Mouse (Mus musculus) hindbrain, embryonic 15.5 days (tissue): ENCODE results near the gene Rarg. TPM values are rescaled to one million over a fixed set of nuclear protein-coding genes. Genes with fewer than 3 reads are reported as not detected.

ENCODE experiments used
- ATAC-seq: fragments of 200-750 bp; cut with Nextera tagmentation; 2 replicates; pipeline ENCODE4 v1.8.0; 2017; ENCODE audit warnings: low read depth, moderate number of reproducible peaks, moderate TSS enrichment; ENCODE audit not compliant: low FRiP score
- H3K27ac ChIP-seq: fragments of 300-500 bp; sonication (generic); replicated peaks from 2 replicates; pipeline ENCODE4 v1.5.1; 2015; ENCODE audit warnings: mild to moderate bottlenecking, inconsistent platforms
- H3K27me3 ChIP-seq: fragments of 300-500 bp; sonication (generic); 2 replicates; pipeline ENCODE4 v1.6.1; 2015; ENCODE audit warnings: control low read depth, inconsistent platforms
- H3K36me3 ChIP-seq: fragments of 300-500 bp; sonication (generic); 2 replicates; pipeline ENCODE4 v1.6.1; 2015; ENCODE audit warnings: control low read depth, inconsistent platforms
- H3K4me1 ChIP-seq: fragments of 300-500 bp; sonication (generic); replicated peaks from 2 replicates; pipeline ENCODE4 v1.6.1; 2015; ENCODE audit warnings: control low read depth, inconsistent platforms
- H3K4me2 ChIP-seq: fragments of 300-500 bp; sonication (generic); 2 replicates; pipeline ENCODE4 v1.6.1; 2015; ENCODE audit warnings: moderate library complexity, mild to moderate bottlenecking, inconsistent platforms
- H3K4me3 ChIP-seq: fragments of 300-500 bp; sonication (generic); 2 replicates; pipeline ENCODE4 v1.5.1; 2015; ENCODE audit warnings: mild to moderate bottlenecking, inconsistent platforms
- H3K9ac ChIP-seq: fragments of 300-500 bp; sonication (generic); 2 replicates; pipeline ENCODE4 v1.6.1; 2015; ENCODE audit warnings: inconsistent platforms
- H3K9me3 ChIP-seq: fragments of 300-500 bp; sonication (generic); 2 replicates; pipeline ENCODE4 v1.6.1; 2016; ENCODE audit warnings: control low read depth, inconsistent platforms
- WGBS: fragments of 180-500 bp; shearing (Covaris S2); methylation state at CpG from one replicate; pipeline ENCODE4 v1.1.7; 2015; 5-methylcytosine and 5-hydroxymethylcytosine counted together
- polyA plus RNA-seq: library from polyadenylated mRNA; unstranded; fragments of >200 nt; fragmentation: Nextera tagmentation; extraction: Ambion mirVana; gene quantifications from 2 replicates; pipeline ENCODE4 v1.2.1, GENCODE M21; 2015

Gene Rarg
- polyA plus RNA-seq, 1 experiment from 2014 or later, result 5.8 TPM

- H3K4me1 ChIP-seq, result peaks cover 48% of the 10 kb centered on the region
- no peaks in the 10 kb centered on the region for H3K9me3 ChIP-seq
- peak overlapping the region; percentile 97 for H3K4me2 ChIP-seq
- no peak for ATAC-seq
- no peaks in the 10 kb centered on the region for H3K36me3 ChIP-seq
- H3K27me3 ChIP-seq, result peaks cover 35% of the 10 kb centered on the region
- no peak overlapping the region for H3K9ac ChIP-seq
- peak overlapping the region; percentile 13 for H3K4me3 ChIP-seq
- no peak overlapping the region for H3K27ac ChIP-seq
- WGBS, result 14% methylated on average over 22 of the region's 22 CpGs
These were observed 13.8 kb downstream of the Rarg start for GRCm38 (mm10) chr15:102243229-102244190.

- Histone ChIP-seq H3K27me3 (peaks cover 32% of the 10 kb centered on the region), H3K36me3 (no peaks in the 10 kb centered on the region), H3K4me1 (peaks cover 42% of the 10 kb centered on the region), H3K9me3 (no peaks in the 10 kb centered on the region), H3K4me2 (peak overlapping the region; percentile 97; the same call in 1 of the 2 replicates), H3K9ac (no peak overlapping the region), H3K27ac (no peak overlapping the region), H3K4me3 (no peak overlapping the region)
- no peak for ATAC-seq
- WGBS, result 38% methylated on average over 12 of the region's 12 CpGs
These were observed 14.7 kb downstream of the Rarg start for GRCm38 (mm10) chr15:102242404-102243228.

GRCm38 (mm10) chr15:102240607-102241006, 16.7 kb downstream of the Rarg start:
- Histone ChIP-seq H3K4me1 (peaks cover 26% of the 10 kb centered on the region), H3K4me3 (no peak overlapping the region), H3K27me3 (peaks cover 32% of the 10 kb centered on the region), H3K4me2 (no peak overlapping the region), H3K36me3 (no peaks in the 10 kb centered on the region), H3K9me3 (no peaks in the 10 kb centered on the region), H3K27ac (no peak overlapping the region), H3K9ac (no peak overlapping the region)
- WGBS, result 87% methylated on average over 4 of the region's 4 CpGs
- no peak for ATAC-seq

GRCm38 (mm10) chr15:102239851-102240250, 17.5 kb downstream of the Rarg start:
- Histone ChIP-seq H3K27me3 (peaks cover 26% of the 10 kb centered on the region), H3K4me3 (no peak overlapping the region), H3K4me2 (no peak overlapping the region), H3K36me3 (no peaks in the 10 kb centered on the region), H3K9ac (no peak overlapping the region), H3K27ac (no peak overlapping the region), H3K9me3 (no peaks in the 10 kb centered on the region), H3K4me1 (peaks cover 18% of the 10 kb centered on the region)
- 79% methylated on average over 11 of the region's 11 CpGs for WGBS
- no peak for ATAC-seq

GRCm38 (mm10) chr15:102239260-102239590, 18.1 kb downstream of the Rarg start:
- Histone ChIP-seq H3K4me2 (no peak overlapping the region), H3K4me1 (peaks cover 12% of the 10 kb centered on the region), H3K27ac (no peak overlapping the region), H3K4me3 (no peak overlapping the region), H3K27me3 (peaks cover 22% of the 10 kb centered on the region), H3K9ac (no peak overlapping the region), H3K9me3 (no peaks in the 10 kb centered on the region), H3K36me3 (no peaks in the 10 kb centered on the region)
- ATAC-seq, result peak; percentile 69; the same call in 1 of the 2 replicates
- 9% methylated on average over 9 of the region's 9 CpGs for WGBS

- no peak overlapping the region for H3K4me3 ChIP-seq
- no peak for ATAC-seq
- no peak overlapping the region for H3K9ac ChIP-seq
- no peak overlapping the region for H3K4me2 ChIP-seq
- no peaks in the 10 kb centered on the region for H3K36me3 ChIP-seq
- H3K9me3 ChIP-seq, result no peaks in the 10 kb centered on the region
- 87% methylated on average over 14 of the region's 14 CpGs for WGBS
- no peak overlapping the region for H3K27ac ChIP-seq
- peaks cover 6% of the 10 kb centered on the region for H3K4me1 ChIP-seq
- peaks cover 17% of the 10 kb centered on the region for H3K27me3 ChIP-seq
These were observed 18.6 kb downstream of the Rarg start for GRCm38 (mm10) chr15:102238543-102239259.

GRCm38 (mm10) chr15:102235371-102236027, 21.8 kb downstream of the Rarg start:
- no peaks in the 10 kb centered on the region for H3K36me3 ChIP-seq
- no peak for ATAC-seq
- no peak overlapping the region for H3K4me2 ChIP-seq
- H3K9me3 ChIP-seq, result no peaks in the 10 kb centered on the region
- H3K4me3 ChIP-seq, result no peak overlapping the region
- 0 out of 2 replicates have a peak, but pooled peaks cover 4% of the 10 kb centered on the region for H3K27me3 ChIP-seq
- H3K4me1 ChIP-seq, result no peaks in the 10 kb centered on the region
- H3K9ac ChIP-seq, result no peak overlapping the region
- H3K27ac ChIP-seq, result no peak overlapping the region
- 41% methylated on average over 21 of the region's 21 CpGs for WGBS

GRCm38 (mm10) chr15:102233896-102234295, 23.4 kb downstream of the Rarg start:
- H3K9ac ChIP-seq, result no peak overlapping the region
- WGBS, result 30% methylated on average over 2 of the region's 2 CpGs
- H3K27ac ChIP-seq, result no peak overlapping the region
- no peak overlapping the region for H3K4me2 ChIP-seq
- no peaks in the 10 kb centered on the region for H3K4me1 ChIP-seq
- ATAC-seq, result no peak
- no peaks in the 10 kb centered on the region for H3K9me3 ChIP-seq
- no peak overlapping the region for H3K4me3 ChIP-seq
- no peaks in the 10 kb centered on the region for H3K36me3 ChIP-seq
- no peaks in the 10 kb centered on the region for H3K27me3 ChIP-seq

- no peak for ATAC-seq
- H3K27ac ChIP-seq, result no peak overlapping the region
- H3K27me3 ChIP-seq, result no peaks in the 10 kb centered on the region
- no peak overlapping the region for H3K9ac ChIP-seq
- H3K4me1 ChIP-seq, result no peaks in the 10 kb centered on the region
- H3K4me3 ChIP-seq, result no peak overlapping the region
- no peak overlapping the region for H3K4me2 ChIP-seq
- H3K36me3 ChIP-seq, result no peaks in the 10 kb centered on the region
- WGBS, result 88% methylated on average over 7 of the region's 7 CpGs
- no peaks in the 10 kb centered on the region for H3K9me3 ChIP-seq
These were observed 24.6 kb downstream of the Rarg start for GRCm38 (mm10) chr15:102232764-102233163.

- no peak for ATAC-seq
- Histone ChIP-seq H3K36me3 (no peaks in the 10 kb centered on the region), H3K27me3 (no peaks in the 10 kb centered on the region), H3K9me3 (no peaks in the 10 kb centered on the region), H3K4me1 (no peaks in the 10 kb centered on the region), H3K4me3 (no peak within 1 kb of the TSS), H3K4me2 (no peak within 1 kb of the TSS), H3K27ac (no peak within 1 kb of the TSS), H3K9ac (no peak within 1 kb of the TSS)
- WGBS, result 57% methylated on average over 6 of the region's 6 CpGs
These were observed 25.6 kb downstream of the Rarg start, which contains the start of gene Itgb7 for GRCm38 (mm10) chr15:102231748-102232147. Itgb7 (minus strand) TSS chr15:102231944.
